Mouse (Mus musculus) B cell, adult (primary cell): ENCODE results near the gene Asic5. TPM values are rescaled to one million over a fixed set of nuclear protein-coding genes. Genes with fewer than 3 reads are reported as not detected.

ENCODE experiments used
- total RNA-seq: library from RNA; stranded (reverse); gene quantifications from 4 replicates; pipeline ENCODE4 v1.2.4, GENCODE M21; 2023; ENCODE audit not compliant: inconsistent age

Gene Asic5
- total RNA-seq = not detected in 4 replicates

GRCm38 (mm10) chr3:81981990-81982389 is at the start of gene Asic5:
Gene Asic5, plus strand, starts transcription at chr3:81982290.

GRCm38 (mm10) chr3:81976102-81976501 is 6.0 kb upstream of the Asic5 start, which contains the start of gene Tdo2:
Gene Tdo2, minus strand, starts transcription at chr3:81976202.

Other genes starting within 250 kb of the Asic5 start
- gene Ctso, start 49.7 kb upstream of the Asic5 start, total RNA-seq = 72.0 to 77.2 TPM (median 74.9 TPM) in 4 replicates
- not detected in 4 replicates for gene Tdo2, start 6.1 kb upstream of the Asic5 start, total RNA-seq
- 0.36 to 0.93 TPM (median 0.43 TPM) in 4 replicates for gene Gucy1b1, start 92.4 kb downstream of the Asic5 start, total RNA-seq
- gene Gucy1a1, start 163.5 kb downstream of the Asic5 start, total RNA-seq = 0.12 TPM in 1 of 4 replicates, not detected in the others